Mouse (Mus musculus) embryo, embryonic 11.5 days (tissue): ENCODE results near the gene Ampd3.

ENCODE experiments used
- DNase-seq: peaks from one replicate; pipeline ENCODE4 v3.0.0-alpha.2; 2012; ENCODE audit warnings: low read depth, low spot score

Gene Ampd3

GRCm38 (mm10) chr7:110770949-110771348, 2.9 kb downstream of the Ampd3 start:
- no peak for DNase-seq

GRCm38 (mm10) chr7:110772343-110772742, 4.3 kb downstream of the Ampd3 start:
- DNase-seq, result no peak

GRCm38 (mm10) chr7:110773204-110774002, 5.4 kb downstream of the Ampd3 start:
- DNase-seq, result no peak

- no peak for DNase-seq
Measured at GRCm38 (mm10) chr7:110774077-110774476, 6.1 kb downstream of the Ampd3 start.

DNA sequence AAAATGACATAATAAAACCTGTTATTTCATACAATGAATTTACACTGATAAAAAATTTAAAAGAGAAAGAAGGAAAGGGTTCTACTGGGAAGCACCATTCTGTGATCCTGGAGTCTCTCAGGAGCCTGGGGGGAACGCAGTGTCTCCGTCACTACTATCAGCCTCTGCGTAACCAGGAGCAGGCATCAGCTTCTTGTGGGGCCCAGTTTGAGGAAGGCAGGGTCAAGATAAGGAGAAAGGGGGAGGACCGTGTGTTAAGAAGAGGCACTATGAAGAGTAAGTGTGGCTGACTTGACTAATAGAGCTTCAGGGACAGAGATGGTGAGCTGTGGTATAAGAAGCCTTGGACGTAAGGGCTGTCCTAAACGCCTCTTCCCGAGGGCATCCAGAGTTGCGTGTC, 6.7 kb downstream of the Ampd3 start:
- no peak for DNase-seq

DNA sequence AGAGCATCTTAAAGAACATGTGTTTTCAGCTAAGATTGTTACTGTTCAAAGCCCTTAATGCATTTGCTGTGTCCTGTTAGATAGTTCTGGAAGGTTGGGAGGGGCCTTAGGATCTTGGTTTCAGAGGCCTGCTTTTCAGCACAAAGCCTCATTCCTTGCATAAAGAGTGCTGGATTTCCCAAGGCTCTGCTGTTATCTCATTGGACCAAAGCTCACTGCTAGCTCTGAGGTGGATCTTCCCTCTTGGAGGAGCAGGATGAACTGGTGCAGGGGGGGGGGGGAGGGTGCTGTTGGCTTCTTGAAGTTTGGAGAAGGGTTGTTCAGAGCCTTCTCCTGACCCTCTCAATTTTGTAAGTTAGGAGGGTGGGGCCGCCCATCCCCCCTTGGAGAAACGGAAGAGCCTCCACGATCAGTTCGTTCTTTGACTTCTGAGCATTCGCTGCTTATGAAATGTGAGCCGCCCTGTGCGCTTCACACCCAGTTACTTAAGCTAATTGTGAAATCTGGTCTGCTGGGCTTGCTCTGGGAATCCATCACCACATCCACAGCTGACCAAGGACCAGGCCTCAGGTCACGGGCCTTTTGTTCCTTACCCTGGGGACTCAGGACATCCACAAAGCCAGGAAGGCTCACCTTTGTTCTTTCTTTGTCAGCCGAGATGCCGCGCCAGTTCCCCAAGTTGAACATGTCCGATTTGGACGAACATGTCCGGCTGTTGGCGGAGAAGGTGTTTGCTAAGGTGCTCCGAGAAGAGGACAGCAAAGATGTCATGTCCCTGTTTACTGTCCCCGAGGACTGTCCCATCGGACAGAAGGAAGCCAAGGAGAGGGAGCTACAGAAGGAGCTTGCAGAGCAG, 9.4 kb downstream of the Ampd3 start:
- DNase-seq, result no peak

GRCm38 (mm10) chr7:110778933-110779332, 10.9 kb downstream of the Ampd3 start:
- DNase-seq, result no peak

GRCm38 (mm10) chr7:110779605-110780111, 11.7 kb downstream of the Ampd3 start:
- DNase-seq, result no peak

DNA sequence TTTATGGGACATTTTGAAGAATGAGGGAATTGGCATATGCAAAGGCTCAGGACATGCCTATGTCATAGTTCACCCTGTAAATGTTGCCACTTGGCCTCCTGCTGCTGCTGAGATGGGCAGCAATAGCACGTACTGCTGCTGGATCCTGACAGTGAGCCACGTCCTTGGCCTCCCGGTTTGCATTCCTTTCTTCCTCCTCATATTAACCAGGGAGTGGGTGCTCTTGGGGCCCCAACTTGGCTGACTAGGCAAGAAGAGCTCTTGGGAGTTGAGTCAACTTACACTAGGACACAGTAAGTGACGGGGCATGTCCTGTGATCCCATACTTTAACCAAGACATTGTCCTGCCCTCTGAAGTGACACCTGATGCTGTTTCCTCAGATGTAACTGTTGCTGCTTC, 12.5 kb downstream of the Ampd3 start:
- no peak for DNase-seq

GRCm38 (mm10) chr7:110781231-110781711, 13.3 kb downstream of the Ampd3 start:
- no peak for DNase-seq

GRCm38 (mm10) chr7:110782135-110782534, 14.1 kb downstream of the Ampd3 start:
- DNase-seq, result no peak

DNA sequence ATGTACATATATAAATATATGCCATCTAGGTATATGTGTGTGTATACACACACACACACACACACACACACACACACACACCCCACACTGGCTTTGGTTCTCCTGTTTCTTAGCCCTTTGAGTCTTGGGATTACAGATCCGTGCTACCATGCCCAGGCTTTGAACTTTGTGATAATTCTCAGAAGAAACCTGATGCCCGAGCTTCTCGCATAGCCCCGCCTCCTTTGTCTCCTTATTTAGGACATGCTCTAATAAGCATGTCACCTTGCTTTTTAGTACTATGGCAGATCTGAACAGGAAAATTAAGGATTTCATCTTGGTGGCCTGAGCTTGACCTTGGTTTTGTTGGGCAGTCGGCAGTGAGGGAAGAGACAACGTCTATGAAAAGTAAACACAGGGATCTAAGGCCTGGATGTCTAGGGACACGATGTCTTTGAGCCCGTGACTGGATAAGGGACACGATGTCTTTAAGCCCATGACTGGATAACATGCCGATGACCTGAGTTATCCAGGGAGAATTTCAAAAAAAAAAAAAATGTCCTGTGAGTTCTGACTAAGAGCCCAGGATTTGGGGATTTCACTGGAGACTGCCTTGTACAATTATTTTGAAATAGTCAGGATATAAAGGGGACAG, 15.0 kb downstream of the Ampd3 start:
- no peak for DNase-seq

- DNase-seq, result no peak
Measured at GRCm38 (mm10) chr7:110784965-110785364, 17.0 kb downstream of the Ampd3 start.

DNA sequence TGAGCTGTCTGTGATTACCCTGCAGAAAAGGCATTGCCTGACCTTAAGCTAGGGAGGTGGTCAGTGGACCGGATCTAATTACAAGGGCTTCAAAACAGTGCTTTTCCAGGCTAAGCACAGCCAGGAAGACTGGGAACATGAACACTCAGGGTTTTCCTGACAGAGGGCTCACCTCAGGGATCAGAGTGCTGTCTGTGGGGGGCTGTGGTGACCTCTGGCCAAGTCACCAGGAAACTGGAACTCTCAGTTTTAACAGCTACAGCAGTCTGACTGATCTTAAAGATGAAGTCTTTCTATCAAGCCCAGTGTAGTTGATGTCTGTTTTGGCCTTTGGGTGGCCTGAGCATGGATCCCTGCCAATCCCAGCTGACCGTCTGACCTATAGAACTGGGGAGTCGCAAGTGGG, 17.7 kb downstream of the Ampd3 start:
- no peak for DNase-seq

DNA sequence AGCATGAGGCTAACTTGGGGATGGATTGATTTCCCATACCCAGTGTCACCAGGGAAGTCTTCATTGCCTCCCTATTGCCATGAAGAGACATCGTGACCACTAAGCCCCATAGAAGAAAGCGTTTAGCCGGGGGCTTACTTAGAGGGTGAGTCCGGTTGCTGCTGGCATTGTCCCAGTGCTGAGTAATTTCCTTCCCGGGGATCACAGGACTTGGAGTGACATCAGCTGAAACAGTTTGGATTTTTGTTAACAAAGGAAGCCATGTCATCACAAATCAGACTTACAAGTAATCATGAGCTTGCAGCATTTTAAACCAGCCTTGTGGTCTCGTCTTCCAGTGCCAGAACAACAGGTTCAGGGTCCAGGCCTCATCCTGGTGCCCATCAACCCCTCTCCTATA, 19.3 kb downstream of the Ampd3 start:
- no peak for DNase-seq

DNA sequence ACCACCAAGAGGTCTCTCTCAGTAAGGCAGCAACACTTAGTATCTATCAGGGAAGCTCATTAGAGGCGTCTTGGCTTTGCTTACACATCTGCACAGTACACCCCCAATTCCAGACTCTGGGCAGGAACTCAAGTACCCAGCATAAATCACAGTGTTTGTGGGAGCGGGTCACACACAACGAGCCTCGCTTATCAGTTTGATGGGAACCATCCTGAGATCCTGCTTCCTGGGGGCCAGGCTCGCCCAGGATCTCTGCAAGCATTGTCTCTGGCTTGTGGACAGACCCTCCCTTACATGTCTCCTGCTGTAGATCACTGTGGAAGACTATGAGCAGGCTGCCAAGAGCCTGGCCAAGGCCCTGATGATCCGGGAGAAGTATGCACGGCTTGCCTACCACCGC, 22.9 kb downstream of the Ampd3 start:
- DNase-seq, result no peak

DNA sequence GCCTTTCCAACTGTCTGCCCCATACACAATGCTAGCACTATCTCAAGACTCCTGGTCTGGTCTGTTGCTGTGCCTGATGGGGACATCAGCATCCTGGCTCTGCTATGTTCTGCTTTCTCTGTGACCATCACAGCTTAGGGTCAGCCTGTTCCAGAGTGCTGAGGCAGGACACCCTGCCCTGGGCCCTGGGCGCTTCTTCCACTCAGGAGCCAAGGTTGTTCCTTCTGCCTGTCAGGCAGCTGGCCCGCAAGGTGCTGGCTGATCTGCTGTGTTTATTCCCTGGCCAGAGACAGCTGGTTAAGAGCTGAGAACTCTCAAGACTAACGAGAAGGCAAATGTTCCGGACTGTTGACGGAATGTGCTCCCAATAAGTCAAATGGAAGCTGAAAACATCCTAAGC, 24.2 kb downstream of the Ampd3 start:
- DNase-seq, result no peak

DNA sequence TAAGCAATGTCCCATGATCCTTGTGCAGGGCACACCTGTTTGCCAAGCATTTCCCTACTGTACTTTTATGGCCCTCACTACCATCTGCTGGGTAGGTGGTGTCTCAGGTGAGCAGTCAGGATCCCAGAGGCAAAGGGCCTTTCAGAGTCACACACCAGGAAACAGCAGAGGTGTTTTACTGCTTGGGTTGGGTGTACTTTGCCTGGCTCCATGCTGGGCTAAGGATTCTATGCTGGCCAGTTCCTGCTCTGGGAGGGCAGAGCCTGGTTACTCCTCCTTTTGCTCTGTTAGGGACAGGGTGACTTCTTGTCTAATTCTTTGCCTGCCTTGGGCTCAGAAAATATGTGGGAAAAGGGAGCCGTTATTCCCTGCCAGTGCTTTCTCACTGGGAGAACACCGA, 24.8 kb downstream of the Ampd3 start:
- no peak for DNase-seq

DNA sequence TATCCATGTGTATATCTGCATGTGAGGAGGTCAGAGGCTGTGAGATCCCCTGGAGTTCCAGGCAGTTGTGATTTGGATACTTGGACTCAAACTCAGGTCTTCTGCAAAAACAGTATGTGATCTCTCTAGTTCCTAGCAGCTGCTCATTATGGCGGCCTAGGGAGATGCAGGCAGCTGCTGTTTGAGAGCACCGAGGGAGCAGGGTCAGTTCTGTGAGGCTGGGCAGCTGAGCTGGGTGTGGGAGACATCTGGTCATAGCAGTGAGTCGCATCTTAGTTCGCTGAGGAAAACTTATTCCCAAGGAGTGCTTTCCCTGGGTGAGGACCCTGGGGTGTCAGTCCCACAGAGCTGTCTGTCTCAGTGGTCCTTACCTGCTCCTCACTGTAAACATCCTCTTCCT, 26.7 kb downstream of the Ampd3 start:
- DNase-seq, result no peak

DNA sequence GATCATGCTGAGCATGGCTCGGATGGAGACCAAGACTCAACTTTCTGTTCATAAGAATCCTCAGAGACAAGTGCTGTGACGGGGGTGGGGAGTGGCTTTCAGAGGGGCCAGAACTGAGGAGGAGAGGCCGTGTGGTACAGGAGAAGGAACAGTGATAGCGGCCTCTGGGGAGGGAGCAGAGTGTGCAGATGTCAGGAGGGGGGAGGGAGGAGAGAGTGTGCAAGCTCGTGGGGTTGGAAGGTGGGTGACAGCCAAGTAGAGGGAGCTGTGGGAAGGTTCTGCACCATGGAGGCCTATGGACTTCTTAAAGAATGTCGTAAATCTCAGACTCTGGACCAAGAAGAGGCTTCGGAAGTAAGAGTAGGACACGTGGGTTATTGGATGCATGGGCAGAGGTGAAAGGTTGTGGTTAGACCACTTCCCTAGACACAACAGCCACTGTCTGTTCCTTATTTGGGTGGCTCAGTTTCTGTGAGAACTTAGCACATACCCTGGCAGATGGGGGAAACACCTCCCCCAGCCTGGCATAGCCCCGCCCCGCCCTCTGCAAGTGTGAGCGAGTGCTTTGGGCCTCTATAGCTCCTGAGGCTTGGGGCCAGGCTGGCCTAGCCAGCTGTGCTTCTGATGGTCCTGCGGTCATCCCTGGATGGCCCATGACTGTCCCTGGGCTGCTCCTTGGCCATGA, 28.5 kb downstream of the Ampd3 start:
- no peak for DNase-seq

- no peak for DNase-seq
Measured at GRCm38 (mm10) chr7:110797722-110798409, 29.9 kb downstream of the Ampd3 start.
